Mouse (Mus musculus): ENCODE results near the gene Utp3.
A peak's percentile ranks its signal among the peaks of the same experiment; 100 is the strongest.

The Utp3 gene

GRCm38 (mm10) chr5:88574829-88575228 is 20.6 kb downstream of the Utp3 start:
- no peak for DNase-seq

DNA sequence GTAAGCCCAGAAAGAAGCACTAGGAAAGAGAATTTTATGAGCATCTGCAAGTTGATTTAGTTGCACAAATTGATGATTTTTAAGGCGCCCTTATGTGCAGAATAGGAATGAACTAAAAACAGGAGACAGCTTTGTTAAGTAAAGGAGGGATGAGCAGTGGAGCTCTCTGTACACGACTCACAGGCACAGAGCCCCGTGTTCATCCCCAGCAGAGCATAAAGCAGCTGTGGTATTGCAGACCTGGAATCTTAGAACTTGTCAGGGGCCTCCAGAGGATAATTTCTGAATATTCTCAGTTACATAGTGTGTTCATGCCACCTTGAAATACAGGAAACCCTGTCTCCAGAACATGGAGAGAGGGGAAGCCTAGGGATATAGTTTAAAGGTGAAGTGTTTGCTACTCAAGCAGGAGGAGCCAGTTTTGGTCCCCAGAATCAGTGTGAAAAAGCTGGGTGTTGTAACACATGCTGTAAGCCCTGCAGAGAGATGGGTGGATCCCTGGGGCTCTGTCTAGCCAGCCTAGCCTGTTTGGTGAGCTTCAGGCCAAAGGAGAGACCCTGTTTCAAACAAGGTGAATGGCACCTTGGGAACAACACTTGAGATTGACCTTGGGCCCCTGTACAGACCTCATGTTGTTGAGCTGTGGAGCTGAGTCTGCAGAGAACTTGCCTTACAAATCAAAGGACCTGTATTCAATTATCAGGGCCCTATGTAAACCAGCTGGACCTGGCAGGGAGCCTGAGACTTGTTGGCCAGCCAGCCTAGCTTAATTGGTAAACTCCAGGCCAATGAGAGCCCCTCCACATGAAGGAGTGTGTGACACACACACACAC is 21.5 kb downstream of the Utp3 start:
- peak; percentile 33 for DNase-seq

DNA sequence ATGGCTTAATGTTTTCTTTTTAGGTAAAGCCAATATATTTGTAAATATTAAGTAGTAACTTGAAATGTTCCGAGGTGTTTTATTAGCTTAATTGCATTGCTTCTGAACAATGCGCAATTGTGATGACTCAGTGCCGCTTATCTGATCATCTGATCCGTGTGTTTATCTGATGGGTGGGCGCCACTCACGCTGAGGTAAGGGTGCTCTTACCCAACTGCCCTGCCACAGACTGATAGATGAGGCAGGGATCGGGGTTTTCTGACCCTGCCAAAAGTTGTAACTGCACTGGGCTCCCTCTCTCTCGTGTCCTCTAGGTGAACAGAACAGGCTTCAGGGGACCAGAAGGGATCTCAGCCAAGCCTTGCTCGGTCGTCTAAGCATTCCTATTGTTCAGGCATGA is 26.4 kb downstream of the Utp3 start:
- DNase-seq, result no peak

GRCm38 (mm10) chr5:88581343-88581742 is 27.1 kb downstream of the Utp3 start:
- no peak for DNase-seq

GRCm38 (mm10) chr5:88583271-88584031 is 29.2 kb downstream of the Utp3 start:
- peak; percentile 55 for DNase-seq

- DNase-seq, result peak; percentile 20
Measured at GRCm38 (mm10) chr5:88584061-88584460, 29.8 kb downstream of the Utp3 start.

GRCm38 (mm10) chr5:88586407-88587174 is 32.3 kb downstream of the Utp3 start:
- no peak for DNase-seq

GRCm38 (mm10) chr5:88587211-88587934 is 33.1 kb downstream of the Utp3 start:
- no peak for DNase-seq

GRCm38 (mm10) chr5:88588481-88588880 is 34.2 kb downstream of the Utp3 start:
- no peak for DNase-seq

GRCm38 (mm10) chr5:88593421-88594172 is 39.3 kb downstream of the Utp3 start:
- DNase-seq, result no peak

DNA sequence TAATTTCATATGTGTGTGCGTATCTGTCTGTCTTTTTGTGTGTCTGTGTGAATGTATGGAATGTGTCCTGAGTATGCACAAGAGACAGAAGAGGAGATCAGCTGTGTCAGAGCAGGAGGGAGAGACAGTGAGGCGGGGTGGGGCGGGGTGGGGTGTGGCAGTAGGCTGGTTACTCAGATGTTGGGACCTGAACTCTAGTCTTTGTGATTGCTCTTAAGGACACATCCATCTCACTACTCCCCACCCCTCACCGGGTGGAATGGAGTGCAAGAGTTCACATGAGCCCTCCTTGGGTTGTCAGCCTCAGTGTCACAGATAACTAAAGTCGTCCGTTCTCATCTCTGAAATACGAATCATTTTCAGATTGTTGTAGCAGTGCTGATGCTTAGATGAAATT is 39.9 kb downstream of the Utp3 start:
- DNase-seq, result no peak

DNA sequence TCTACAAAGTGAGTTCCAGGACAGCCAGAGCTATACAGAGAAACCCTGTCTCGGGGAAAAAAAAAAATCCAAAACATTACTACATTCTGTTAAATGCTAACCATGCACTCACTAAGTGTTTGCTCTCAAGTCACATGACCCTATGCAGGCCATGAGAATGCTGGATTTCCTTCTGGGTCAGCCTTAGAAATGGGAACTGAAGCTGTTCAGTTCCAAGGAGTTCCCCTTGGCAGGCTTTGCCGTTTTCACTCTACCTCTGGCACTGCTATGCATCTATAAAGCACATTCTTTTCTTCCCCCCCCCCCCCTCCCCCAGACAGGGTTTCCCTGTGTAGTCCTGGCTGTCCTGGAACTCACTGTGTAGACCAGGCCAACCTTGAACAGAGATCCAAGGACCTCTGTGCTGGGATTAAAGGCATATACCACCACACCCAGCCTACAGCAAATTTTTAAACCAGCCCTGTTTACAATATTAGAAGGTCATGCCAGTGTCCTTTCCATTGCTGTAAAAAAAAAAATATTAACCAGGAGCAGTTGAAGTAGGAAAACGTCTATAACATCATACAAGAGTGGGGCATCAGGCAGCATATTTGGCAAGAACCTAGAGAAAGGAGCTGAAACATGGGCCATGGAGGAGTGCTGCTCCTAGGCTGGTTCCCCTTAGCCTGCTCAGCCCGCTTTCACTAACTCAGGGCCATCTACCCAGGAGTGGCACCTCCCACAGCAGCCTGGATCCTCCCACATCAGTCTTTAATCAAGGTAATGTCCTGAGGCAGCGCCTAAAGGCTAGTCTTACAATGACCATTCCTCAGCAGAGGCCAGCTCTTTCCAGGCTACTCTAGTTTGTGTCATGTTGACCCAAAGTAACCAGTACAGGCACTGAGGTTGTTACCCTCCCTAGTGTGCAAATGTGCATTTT is 41.5 kb downstream of the Utp3 start:
- DNase-seq, result no peak

DNA sequence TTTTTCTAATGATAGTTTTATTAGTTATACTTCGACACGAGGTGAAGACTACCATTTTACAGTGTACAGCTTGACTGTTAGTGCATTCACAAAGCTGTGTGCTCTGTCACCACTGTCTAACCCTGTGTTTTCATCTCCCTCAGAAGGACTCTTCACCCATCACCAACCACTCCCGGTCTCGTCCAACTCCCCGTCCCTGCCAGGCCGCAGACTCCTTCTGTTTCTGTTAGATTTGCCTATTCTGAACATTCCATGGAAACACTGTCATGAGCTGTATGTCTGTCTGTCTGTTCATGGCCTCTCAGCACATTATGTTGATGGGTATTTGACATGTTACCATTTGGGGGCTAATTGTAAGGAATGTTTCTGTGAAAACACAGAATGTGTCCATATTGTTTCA is 44.7 kb downstream of the Utp3 start:
- DNase-seq, result no peak

GRCm38 (mm10) chr5:88602030-88602429 is 47.8 kb downstream of the Utp3 start:
- DNase-seq, result no peak

- DNase-seq, result no peak
Measured at GRCm38 (mm10) chr5:88602713-88603112, 48.5 kb downstream of the Utp3 start.

- DNase-seq, result no peak
Measured at GRCm38 (mm10) chr5:88604046-88604445, 49.8 kb downstream of the Utp3 start.

DNA sequence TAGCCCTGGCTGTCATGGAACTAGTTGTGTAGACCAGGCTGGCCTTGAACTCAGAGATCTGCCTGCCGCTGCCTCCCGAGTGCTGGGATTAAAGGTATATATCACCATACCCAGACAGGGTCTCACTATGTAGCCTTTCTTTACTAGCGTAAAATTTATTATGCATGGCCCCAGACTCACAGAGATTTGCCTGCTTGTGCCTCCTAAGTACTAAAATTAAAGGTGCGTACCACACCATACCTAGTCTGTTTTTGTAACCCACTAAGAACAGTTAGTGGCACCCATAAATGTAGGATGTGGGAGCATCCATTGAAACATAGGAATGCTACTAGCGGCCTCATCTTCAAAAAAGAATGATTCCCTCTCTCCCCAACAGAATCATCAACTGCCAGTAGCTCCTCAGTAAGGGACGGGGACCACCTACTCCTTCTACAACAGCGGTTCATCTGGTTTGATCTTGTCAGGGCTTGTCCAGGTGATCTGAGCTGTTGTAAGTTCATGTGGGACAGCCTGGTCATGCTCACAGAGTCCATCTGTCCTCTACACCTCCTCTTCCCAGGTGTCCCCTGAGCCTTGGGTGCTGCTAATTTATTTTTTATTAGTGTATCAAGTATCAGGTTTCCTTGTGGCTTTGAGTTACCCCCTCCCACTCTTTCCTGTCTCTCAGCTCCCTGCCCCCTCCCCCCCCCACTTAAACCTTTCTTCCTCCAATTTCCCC is 50.5 kb downstream of the Utp3 start:
- no peak for DNase-seq

All from right cerebral cortex, postnatal 4 days (tissue).